Mouse (Mus musculus): Measurements from ENCODE around the gene 4930412O13Rik.

Gene 4930412O13Rik

DNA sequence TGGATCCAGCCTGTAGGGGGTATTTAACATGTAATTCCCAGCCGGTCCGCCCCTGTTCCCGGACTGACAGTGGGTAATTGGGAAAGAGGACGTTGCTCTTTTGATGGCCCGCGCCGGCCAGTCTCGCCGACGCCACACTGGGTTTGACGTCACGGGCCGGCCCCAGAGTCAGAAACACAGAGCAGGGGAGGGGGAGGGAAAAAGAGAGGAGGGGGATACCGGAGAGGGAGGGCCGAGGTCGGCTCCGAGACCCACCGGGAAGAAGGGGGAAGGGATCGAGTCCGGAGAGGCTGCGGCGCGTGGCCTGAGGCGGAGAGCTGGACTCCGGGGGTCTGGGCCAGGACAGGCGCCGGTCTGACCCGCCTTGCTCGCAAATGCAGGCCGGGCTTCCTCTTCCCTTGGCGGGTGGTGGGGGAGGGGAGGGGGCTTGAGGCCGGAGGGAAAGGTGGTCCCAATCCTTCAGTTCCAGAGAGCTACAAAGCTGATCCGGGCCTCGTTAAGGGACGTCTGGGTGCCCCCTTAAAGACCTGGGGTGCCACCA lies at the start of gene 4930412O13Rik:
4930412O13Rik (plus strand) TSS at position 202 of the 541 bp plus-strand sequence.
- no peak for DNase-seq (ENCODE audit: low spot score in 2 of 2)

DNA sequence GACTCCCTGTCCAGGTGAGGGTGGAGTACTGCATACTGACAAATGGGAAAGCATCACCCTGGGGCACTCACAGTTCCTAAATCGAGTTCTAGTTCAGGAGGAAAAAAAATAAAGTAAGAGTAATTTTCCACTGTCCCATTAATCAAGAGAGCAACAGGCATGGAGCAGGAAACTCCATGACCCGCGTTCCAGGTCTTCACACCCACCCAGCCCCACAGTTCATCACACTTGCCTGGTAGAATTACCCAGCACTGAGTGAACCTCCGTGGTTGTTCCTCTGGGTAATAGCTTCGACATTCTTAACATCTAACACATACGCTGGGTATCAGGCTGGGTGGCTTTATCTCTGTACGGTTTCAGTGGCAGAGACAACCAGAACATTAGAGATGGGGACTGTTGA lies 47.3 kb upstream of the 4930412O13Rik start:
- no peak for DNase-seq (ENCODE audit: low spot score in 2 of 2)

DNA sequence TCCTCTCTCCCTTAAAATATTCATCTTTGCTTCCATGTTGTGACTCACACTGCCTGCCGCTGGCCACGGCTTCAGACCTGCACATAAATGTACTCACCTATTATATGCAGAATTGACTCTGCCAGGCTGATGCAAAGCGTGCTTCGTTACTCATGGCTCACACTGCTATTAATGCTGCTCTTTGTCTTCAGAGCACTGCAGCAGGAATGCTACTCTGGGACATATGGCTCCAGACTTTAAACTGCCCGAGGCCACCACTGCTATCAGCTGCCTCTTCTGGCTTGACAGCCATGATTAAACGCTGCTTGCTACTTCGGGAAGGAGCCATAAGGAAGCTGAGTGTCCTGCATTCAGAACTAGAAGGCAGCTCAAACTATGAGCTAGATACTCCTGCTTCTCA lies 45.9 kb upstream of the 4930412O13Rik start:
- DNase-seq (ENCODE audit: low spot score in 2 of 2) = no peak

DNA sequence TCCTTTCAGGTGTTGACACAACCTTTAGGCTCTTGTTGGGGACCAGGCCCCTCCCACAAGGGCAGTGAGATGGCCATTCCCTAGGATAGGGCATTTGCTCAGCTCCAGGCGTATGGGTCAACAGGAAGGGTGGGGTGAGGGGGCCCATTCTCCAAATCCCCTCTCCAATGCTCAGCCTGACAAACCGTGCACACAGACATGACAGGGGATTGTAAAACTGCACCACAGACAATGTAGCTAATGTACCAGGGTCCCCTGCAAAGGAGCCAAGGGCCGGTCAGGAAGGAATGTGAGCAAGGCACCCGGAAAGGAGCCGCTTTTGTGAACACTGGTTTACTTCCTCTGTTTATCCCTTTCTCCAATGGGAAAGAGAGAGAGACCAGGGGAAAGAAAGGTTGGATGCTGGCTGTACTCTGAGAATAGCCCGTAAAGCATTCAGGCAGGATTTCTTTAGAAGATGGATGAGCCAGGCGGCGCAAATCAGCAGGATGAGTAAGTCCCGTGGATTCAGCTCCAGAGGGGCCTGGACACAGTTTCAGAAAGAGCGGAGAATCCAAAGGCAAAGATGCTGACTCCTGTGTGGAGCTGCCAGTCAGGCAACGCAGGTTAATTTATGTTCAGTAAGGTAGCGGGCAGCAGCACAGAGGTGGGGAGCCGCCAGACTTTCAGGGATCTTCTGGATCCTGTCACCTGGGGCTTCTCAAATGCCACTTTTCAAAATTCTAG lies 28.0 kb upstream of the 4930412O13Rik start:
- DNase-seq (ENCODE audit: low spot score in 2 of 2) = no peak

DNA sequence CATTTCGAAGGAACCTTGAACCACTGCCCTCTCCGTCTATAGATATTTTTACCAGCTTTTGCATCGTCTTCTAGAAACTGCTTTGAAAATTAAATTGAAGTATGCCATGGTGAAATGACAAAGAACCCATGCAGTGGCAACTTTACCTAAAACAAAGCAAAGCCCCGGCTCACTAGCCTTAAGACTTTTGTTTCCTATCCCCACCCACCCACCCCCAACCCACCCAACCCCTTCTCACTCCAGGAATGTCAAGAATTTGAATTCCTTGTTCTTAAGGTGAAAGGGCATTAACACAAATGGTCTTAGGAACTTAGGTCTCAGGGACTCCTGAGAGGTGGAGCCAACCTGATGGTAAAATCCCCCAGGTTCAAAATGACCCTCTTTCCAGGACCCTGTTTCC lies 25.2 kb upstream of the 4930412O13Rik start:
- DNase-seq (ENCODE audit: low spot score in 2 of 2) = no peak

DNA sequence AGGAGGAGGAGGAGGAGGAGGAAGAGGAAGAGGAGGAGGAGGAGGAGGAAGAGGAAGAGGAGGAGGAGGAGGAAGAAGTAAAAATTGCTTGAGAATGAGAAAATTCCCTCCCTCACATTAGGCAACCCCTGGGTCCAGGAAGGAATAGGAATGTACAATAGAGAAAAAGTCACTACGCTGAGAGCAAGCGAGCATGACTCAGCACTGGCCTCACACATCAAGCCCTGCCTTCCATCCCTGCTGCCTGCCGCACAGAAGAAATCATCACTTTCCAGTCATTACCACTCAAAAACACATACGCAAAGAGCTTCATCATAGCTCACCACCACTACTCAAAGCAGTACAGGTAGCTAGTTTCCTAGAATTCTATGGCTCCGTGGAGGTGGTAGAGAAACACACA lies 20.4 kb upstream of the 4930412O13Rik start:
- no peak for DNase-seq (ENCODE audit: low spot score in 2 of 2)

DNA sequence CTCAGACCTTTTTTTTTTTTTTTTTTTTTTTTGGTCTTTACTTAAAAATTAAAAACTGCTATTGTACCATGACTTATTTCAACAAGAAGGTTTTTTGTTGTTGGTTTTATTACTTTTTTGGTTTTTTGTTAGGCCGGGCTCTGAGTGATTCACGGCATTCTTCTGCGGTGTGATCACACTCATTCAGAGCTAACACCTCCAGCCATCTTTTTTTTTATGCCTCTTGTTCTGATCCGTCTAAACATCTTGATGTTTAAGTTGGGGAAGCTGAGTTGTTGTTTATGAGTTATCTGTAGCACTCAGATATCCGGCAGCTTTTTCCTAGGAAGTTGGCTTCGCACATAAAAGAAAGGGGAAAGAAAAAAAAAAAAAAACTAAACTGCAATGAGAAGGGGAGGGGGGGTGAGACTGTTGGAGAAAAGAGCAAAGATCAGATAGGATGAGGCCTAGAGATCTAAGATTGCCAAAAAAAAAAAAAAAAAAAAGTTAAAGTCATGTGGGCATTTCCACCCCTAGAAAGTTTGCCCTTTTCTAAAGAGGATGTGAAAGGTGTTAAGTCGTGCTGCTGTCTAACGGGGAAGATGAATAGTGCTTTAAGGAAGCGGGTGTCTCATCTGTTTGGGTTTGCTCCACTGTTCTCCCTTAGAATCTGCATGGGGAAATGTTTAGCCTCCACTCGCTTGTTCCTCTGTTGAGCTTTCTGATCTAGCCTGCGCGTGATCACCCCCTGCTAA lies 13.8 kb upstream of the 4930412O13Rik start:
- DNase-seq (ENCODE audit: low spot score in 2 of 2) = no peak

DNA sequence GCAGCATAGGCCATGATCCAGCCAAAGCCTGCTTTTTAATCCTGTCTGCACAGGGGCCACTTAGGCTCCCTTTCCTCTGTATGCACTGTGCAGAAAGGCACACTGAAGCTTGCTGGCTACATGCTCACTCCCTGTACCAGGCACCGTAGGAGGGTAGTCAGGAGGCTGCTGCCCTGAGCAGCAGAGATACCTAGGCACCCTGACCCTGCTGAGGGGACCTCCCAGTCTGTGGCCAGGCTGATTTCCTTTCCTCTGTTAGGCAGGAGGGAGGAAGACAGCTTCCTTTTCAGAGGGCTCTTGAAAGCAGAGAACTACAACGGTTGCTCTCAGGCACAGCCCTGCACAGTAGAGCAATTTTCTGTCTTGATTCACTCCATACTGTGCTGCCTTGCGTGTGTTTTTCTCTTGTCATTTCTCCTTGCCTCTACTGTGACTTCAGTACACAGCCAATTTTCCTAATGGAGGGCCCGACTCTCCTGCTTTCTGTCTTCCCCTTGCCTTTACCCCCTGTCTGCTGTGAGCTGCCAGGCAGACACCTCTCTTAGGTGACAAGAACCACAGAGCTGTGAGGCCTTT lies 9.8 kb upstream of the 4930412O13Rik start:
- DNase-seq (ENCODE audit: low spot score in 2 of 2) = peak in 1 of 2 experiments; percentile 26

DNA sequence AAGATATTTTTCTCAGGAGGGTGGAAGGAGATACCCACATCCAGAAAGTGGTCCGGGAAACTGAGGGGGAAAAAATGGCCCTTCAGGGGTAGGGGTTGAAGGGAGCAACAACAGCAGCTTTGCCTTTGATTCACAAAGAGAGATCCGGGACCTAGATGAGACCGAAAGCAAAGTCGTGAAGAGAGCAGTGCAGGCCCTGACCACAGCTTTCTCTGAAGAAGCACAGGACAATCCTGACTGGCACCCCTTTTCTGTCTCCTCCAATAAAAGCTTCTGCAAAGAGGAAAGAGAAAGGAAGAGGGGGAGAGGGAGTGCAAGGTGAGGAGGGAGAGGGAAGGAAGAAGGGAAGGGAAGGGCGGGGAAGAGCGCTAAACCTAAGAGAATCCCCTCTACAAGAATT lies 9.3 kb upstream of the 4930412O13Rik start:
- DNase-seq (ENCODE audit: low spot score in 2 of 2) = no peak

DNA sequence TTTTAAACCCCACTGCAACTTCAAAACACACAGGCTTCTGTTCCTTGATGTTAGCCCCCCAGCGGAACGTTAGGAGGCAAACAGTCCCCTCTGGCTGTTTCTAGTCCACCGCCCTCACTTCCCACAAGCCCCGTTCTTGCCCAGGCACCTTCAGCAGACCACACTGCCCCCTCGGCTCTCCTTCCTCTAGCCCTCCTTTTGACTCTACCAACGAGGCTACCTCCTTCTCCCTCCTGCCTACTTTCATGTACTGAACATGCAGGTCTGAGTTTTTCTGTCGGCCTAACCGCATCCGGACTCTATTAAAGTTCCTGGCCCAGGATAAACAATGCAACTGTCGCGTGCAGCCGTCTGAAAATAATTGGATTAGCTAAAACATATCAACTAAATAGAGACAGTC lies 8.4 kb upstream of the 4930412O13Rik start:
- no peak for DNase-seq (ENCODE audit: low spot score in 2 of 2)

DNA sequence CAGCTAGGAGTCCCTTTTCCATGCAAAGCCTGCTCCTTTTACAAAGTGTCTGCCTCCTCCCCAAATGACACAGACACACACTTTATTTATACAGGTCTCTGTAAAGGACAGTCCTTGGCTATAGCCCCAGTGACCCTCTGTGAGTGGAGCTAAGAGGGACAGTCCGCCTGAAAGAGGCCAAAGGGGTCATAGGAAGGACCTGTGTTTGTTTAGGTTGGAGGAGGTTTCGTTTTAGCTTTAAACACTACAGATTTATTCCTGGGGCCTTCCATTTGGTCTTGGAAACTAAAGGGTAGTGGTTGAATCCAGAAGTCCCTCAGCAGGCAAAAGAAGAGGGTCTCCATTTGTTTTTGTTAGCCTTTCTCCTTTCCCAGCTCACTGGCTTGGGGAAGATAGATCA lies 7.3 kb upstream of the 4930412O13Rik start:
- DNase-seq (ENCODE audit: low spot score in 2 of 2) = no peak

DNA sequence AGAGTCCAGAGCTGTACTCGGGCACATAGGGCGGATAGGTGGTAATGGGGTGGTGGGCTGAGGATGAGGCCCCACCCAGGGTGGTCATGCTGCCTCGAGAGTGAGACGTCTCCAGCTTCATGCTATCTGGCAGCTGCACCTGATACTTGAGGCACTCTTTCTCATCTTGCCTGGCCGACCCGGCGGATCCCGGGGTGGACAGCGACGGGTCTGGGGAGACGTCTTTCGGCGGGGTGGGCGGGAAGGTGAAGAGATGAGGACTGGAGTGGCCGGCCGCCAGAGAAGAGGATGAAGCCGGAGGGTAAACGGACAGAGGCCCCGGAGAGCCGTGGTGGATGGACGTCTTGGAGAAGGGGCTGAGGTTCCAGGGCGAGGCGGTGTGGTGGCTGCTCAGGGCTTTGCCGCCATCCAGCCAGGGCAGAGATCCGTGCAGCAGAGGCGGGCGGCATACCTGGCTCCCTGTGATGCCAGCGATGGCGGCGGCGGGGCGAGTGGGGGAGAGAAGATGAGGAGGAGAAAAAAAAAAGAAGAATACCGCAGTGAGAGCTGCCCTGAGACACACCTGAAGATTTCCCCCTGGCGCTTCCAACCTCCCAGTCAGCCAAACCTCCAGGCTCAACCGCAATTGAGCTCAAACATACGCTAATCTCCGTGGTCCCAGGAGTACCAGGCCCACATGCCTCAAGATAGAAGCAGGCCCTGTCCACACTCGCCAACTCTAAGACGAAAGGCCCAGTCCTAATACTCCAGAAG lies 6.4 kb upstream of the 4930412O13Rik start:
- DNase-seq (ENCODE audit: low spot score in 2 of 2) = no peak

DNA sequence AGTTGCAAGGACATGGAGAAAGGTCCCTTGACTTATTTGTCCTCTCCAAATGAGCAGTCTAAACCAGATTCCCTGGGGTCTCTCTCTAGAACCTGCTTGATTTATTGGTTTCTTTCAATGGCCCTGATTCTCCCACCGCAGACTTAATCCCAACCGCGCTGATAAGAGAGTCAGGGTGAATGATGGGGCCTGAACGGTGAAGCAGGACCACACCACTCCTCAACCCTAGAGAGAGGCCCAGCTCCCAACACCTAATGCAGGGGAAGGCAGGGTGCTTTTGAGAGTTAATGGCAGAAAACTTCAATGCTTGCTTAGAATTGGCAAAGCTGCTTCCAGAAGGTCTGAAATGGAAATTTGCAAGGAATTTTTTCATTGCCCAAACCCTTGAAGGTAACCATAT lies 5.8 kb upstream of the 4930412O13Rik start:
- DNase-seq (ENCODE audit: low spot score in 2 of 2) = no peak

DNA sequence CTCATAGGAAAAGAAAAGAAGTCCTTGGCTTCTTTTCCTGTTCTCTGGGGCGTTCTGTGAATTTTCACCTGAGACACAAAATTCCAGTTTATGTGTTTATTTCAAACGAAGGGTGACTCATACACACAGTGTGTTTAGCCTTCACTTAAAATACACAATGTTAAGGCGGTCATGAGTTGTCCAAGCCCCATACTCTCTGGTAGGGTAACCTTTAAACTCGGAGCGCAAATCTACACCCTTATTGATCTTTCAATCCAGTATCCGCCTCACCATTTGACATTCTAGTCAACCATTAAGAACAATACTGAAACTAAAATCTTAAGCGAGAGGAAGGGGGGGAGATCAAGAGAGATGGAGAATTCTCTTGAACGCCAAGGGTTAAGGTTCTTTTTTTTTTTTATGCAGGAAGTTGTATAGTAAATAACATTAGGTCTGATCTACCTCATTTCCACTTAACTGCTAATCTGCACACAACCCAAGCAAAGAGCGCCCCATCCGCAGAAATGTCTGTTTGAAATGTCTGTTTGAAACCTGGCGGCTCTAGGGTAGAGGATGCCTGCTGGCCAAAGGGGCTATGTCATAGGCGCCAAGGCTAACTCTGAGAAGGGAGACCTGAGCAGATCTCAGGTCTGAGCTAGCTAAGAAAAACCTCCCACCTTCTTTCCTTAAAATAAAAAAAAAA lies 5.2 kb upstream of the 4930412O13Rik start:
- no peak for DNase-seq (ENCODE audit: low spot score in 2 of 2)

DNA sequence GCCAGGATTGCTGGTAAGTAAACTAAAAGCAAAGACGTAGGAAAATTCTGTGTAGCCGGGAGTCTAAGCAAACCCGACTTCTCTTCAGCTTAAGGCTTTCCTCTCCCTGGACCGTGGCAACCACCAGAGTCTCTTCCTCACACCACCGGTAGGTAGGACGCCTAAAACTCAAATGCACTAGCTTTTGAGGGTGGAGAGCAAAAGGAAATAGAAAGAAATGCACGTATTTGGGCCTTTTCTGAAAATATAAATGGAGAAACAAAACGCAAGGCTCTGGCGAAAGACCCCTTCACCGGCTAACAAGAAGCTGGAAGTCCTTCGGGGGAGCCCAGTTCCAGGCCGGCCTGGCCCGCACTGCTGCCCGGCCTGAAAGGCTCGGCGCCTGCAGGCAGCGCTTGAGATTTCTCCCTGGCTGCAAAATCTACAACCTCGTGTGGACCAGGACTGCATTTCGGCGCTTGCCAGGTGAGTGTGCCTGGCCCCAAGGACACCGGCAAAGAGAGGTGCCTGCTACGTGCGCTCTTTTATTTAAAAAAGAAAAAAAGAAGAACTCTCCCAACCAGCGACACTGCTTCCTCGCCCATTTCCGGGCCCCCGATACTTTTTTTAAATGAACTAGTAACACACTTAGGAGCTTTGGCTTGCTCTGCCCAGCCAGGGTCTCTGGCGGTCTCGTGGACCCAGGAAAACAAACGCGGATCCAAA lies 4.3 kb upstream of the 4930412O13Rik start:
- DNase-seq (ENCODE audit: low spot score in 2 of 2) = no peak

DNA sequence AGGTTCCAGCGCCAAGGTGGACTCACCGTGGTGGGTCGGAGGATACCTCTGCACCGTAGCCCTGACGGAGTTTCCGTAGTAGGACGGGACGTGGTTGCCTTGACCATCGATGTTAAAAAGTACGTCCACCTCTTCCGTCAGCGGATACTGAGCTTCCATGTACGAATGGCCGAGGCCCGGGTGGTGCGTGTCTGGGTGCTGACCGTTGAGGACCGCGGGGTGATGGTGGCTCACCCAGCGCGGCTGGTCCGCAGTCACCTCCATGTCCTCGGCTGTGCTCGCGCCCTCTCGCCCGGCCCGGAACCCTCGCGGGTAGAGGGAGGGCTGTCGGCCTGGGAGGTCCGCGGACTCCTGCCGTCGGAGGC lies 3.7 kb upstream of the 4930412O13Rik start:
- no peak for DNase-seq (ENCODE audit: low spot score in 2 of 2)

DNA sequence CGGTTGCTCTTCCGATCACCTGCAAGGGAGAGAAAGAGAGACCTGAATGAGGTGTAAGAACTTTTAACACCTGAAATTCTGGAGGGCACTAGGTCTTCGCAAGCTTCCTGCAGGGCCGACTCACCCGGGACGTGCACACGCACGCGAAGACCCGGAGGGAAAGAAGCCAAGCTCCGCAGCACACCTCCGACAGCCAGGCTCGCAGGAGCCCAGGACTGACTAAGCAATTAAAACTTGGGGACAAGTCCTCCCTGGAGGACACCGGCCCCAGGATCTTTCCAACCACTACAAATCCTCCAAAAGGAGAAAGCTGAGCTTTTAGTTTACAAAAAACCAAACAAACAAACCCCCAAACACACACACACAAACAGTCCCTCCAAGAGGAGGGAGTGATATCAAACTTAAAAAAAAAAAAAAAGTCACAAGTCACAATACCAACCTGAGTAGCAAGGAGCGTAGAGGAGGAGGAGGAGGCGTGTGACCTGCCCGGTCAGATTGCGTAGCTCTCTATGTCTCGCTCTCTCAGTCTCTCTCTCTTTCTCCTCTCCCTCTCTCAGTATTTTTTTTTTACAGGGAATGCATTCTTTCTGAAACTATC lies 3.0 kb upstream of the 4930412O13Rik start:
- DNase-seq (ENCODE audit: low spot score in 2 of 2) = no peak

DNA sequence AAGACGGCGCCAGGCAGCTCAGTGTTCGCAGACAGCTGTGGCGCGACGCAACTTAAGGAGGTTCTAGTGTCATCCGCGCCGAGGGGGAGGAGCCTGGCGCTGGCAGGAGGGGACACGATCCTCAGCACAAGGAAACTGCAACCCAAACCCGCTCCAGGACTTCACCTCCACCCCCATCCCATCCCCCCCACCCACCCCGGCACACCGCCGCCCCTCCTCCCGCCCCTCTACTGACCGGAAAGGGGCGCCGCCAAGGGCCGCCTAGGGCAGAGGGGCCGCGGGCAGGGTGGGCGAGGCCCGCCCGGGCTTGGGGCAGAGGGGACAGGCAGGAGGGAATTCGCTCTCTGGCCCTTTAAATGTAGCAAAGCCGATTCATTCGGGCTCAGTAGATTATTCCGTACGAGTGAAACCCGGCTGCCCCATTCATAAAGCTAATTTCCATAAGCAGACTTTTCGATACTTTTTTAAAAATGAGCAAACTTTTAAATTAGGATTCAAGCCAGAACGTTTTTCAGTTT lies 2.4 kb upstream of the 4930412O13Rik start:
- DNase-seq (ENCODE audit: low spot score in 2 of 2) = peak; percentile 42 to 43

DNA sequence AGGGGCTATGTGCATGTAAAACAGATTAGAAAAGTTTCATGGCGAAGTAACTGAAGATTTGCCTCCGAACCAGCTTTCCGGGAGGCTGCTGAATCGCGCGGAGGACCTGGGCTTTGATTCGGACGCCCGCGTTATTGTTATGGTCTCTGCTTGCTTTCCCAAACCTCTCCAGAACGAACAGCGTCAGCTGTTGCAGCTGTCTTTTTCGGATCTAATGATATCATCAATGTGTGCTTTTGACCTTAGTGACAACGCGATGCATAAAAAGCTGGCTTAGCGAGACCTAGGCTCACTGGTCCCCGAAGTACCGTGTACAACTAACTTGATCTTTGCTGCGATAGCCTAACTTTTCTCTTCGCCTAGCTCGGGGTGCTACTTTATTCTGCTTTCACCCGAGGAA lies 2.0 kb upstream of the 4930412O13Rik start:
- DNase-seq (ENCODE audit: low spot score in 2 of 2) = no peak

DNA sequence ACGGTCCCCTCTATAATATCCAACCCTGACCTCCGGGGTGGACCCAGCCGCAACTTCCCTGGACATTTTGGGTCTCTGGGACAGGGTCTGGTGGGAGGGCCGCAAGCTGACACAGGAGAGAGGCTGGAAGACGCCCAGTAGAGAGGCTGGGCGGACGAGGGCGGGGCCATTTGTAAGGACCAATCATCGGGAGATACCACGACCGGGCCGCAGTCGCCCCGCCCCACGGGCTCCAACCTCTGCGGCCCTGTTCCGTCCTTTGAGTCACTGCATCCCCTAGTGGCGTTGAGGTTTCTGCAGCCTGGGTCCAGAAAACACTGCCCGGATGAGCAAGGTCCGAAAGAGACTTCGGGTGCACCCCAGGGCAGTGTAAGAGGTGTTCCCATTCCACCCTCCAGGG lies 1.6 kb upstream of the 4930412O13Rik start:
- DNase-seq (ENCODE audit: low spot score in 2 of 2) = peak; percentile 86 to 87

Measured in spleen, postnatal 36 days (tissue).